Mouse (Mus musculus): ENCODE measurements around the gene Fam118b. TPM values are rescaled to one million over a fixed set of nuclear protein-coding genes. Genes with fewer than 3 reads are reported as not detected.

Fam118b gene
- total and polyA plus RNA-seq, 2 experiments from 2014 or later, result 18.5 to 34.6 TPM

- TF ChIP-seq CTCF (IDR thresholded peaks at IDR 0.05; ENCODE audit: low read depth), result no peak
- no peak overlapping the region for H3K4me2 ChIP-seq (ENCODE audit: low read depth, low read length)
- no peak overlapping the region for H3K4me3 ChIP-seq (ENCODE audit: low read length)
- H3K27ac ChIP-seq, result no peak overlapping the region
- no peaks in the 10 kb centered on the region; the same call in 1 of the 2 replicates for H3K27me3 ChIP-seq (ENCODE audit: insufficient read depth, low read length)
- ATAC-seq (no peak), DNase-seq (ENCODE audit: low spot score) (no peak)
- H3K36me3 ChIP-seq (ENCODE audit: insufficient read depth, low read length), result peaks cover 11% of the 10 kb centered on the region
- WGBS, result 89% methylated on average over 3 of the region's 3 CpGs
- H3K9me3 ChIP-seq (ENCODE audit: low read length), result no peaks in the 10 kb centered on the region
- H3K9ac ChIP-seq (replicated peaks; ENCODE audit: low read length), result no peak overlapping the region
- no peaks in the 10 kb centered on the region for H3K4me1 ChIP-seq (ENCODE audit: insufficient read depth, low read length)
These were observed 10.3 kb upstream of the Fam118b start for GRCm38 (mm10) chr9:35277855-35278365.

- peaks cover 6% of the 10 kb centered on the region; the same call in 1 of the 2 replicates for H3K4me1 ChIP-seq (ENCODE audit: insufficient read depth, low read length)
- WGBS, result 2% methylated on average over 21 of the region's 21 CpGs
- peak overlapping the region; percentile 79 for H3K4me3 ChIP-seq (ENCODE audit: low read length)
- peak overlapping the region; percentile 80 for H3K4me2 ChIP-seq (ENCODE audit: low read depth, low read length)
- no peak for TF ChIP-seq CTCF (IDR thresholded peaks at IDR 0.05; ENCODE audit: low read depth)
- ATAC-seq, result peak; percentile 57
- peaks cover 8% of the 10 kb centered on the region; the same call in 1 of the 2 replicates for H3K36me3 ChIP-seq (ENCODE audit: insufficient read depth, low read length)
- no peaks in the 10 kb centered on the region for H3K9me3 ChIP-seq (ENCODE audit: low read length)
- peak overlapping the region; percentile 80 for H3K27ac ChIP-seq
- H3K27me3 ChIP-seq (ENCODE audit: insufficient read depth, low read length), result no peaks in the 10 kb centered on the region
- H3K9ac ChIP-seq (replicated peaks; ENCODE audit: low read length), result peak overlapping the region; percentile 62
- DNase-seq (ENCODE audit: low spot score), result peak; percentile 17
These were observed 541 bp upstream of the Fam118b start for GRCm38 (mm10) chr9:35267976-35268715.

- Histone ChIP-seq H3K27me3 (ENCODE audit: insufficient read depth, low read length) (no peaks in the 10 kb centered on the region), H3K27ac (no peak overlapping the region), H3K36me3 (ENCODE audit: insufficient read depth, low read length) (no peaks in the 10 kb centered on the region), H3K4me1 (ENCODE audit: insufficient read depth, low read length) (peaks cover 6% of the 10 kb centered on the region; the same call in 1 of the 2 replicates), H3K9me3 (ENCODE audit: low read length) (no peaks in the 10 kb centered on the region), H3K9ac (replicated peaks; ENCODE audit: low read length) (no peak overlapping the region), H3K4me3 (ENCODE audit: low read length) (no peak overlapping the region), H3K4me2 (ENCODE audit: low read depth, low read length) (no peak overlapping the region)
- no peak for TF ChIP-seq CTCF (IDR thresholded peaks at IDR 0.05; ENCODE audit: low read depth)
- DNase-seq (ENCODE audit: low spot score) (no peak), ATAC-seq (no peak)
- WGBS, result 89% methylated on average over 3 of the region's 3 CpGs
These were observed 3.1 kb downstream of the Fam118b start for GRCm38 (mm10) chr9:35264509-35264908.

- no peak overlapping the region for H3K4me2 ChIP-seq (ENCODE audit: low read depth, low read length)
- H3K27ac ChIP-seq, result no peak overlapping the region
- DNase-seq (ENCODE audit: low spot score) (no peak), ATAC-seq (no peak)
- no peaks in the 10 kb centered on the region for H3K27me3 ChIP-seq (ENCODE audit: insufficient read depth, low read length)
- no peak overlapping the region for H3K9ac ChIP-seq (replicated peaks; ENCODE audit: low read length)
- 88% methylated on average over 2 of the region's 2 CpGs for WGBS
- no peaks in the 10 kb centered on the region for H3K36me3 ChIP-seq (ENCODE audit: insufficient read depth, low read length)
- no peaks in the 10 kb centered on the region for H3K9me3 ChIP-seq (ENCODE audit: low read length)
- TF ChIP-seq CTCF (IDR thresholded peaks at IDR 0.05; ENCODE audit: low read depth), result no peak
- H3K4me1 ChIP-seq (ENCODE audit: insufficient read depth, low read length), result peaks cover 5% of the 10 kb centered on the region; the same call in 1 of the 2 replicates
- H3K4me3 ChIP-seq (ENCODE audit: low read length), result no peak overlapping the region
These were observed 4.2 kb downstream of the Fam118b start for GRCm38 (mm10) chr9:35263431-35263830.

GRCm38 (mm10) chr9:35262418-35262817 is 5.2 kb downstream of the Fam118b start:
- no peak overlapping the region for H3K4me2 ChIP-seq (ENCODE audit: low read depth, low read length)
- ATAC-seq, result no peak
- TF ChIP-seq CTCF (IDR thresholded peaks at IDR 0.05; ENCODE audit: low read depth), result no peak
- no peak overlapping the region for H3K9ac ChIP-seq (replicated peaks; ENCODE audit: low read length)
- 91% methylated on average over 4 of the region's 4 CpGs for WGBS
- DNase-seq (ENCODE audit: low spot score), result no peak
- H3K9me3 ChIP-seq (ENCODE audit: low read length), result no peaks in the 10 kb centered on the region
- no peak overlapping the region for H3K27ac ChIP-seq
- no peak overlapping the region for H3K4me3 ChIP-seq (ENCODE audit: low read length)
- H3K27me3 ChIP-seq (ENCODE audit: insufficient read depth, low read length), result no peaks in the 10 kb centered on the region
- no peaks in the 10 kb centered on the region for H3K4me1 ChIP-seq (ENCODE audit: insufficient read depth, low read length)
- H3K36me3 ChIP-seq (ENCODE audit: insufficient read depth, low read length), result no peaks in the 10 kb centered on the region

GRCm38 (mm10) chr9:35257365-35257764 is 10.2 kb downstream of the Fam118b start:
- DNase-seq (ENCODE audit: low spot score) (no peak), ATAC-seq (no peak)
- H3K4me3 ChIP-seq (ENCODE audit: low read length), result no peak overlapping the region
- H3K4me2 ChIP-seq (ENCODE audit: low read depth, low read length), result no peak overlapping the region
- H3K9me3 ChIP-seq (ENCODE audit: low read length), result no peaks in the 10 kb centered on the region
- no peak overlapping the region for H3K27ac ChIP-seq
- no peaks in the 10 kb centered on the region for H3K27me3 ChIP-seq (ENCODE audit: insufficient read depth, low read length)
- TF ChIP-seq CTCF (IDR thresholded peaks at IDR 0.05; ENCODE audit: low read depth), result no peak
- no peak overlapping the region for H3K9ac ChIP-seq (replicated peaks; ENCODE audit: low read length)
- no peaks in the 10 kb centered on the region for H3K4me1 ChIP-seq (ENCODE audit: insufficient read depth, low read length)
- no peaks in the 10 kb centered on the region for H3K36me3 ChIP-seq (ENCODE audit: insufficient read depth, low read length)
- 95% methylated on average over 7 of the region's 7 CpGs for WGBS

- TF ChIP-seq CTCF (IDR thresholded peaks at IDR 0.05; ENCODE audit: low read depth), result no peak
- Histone ChIP-seq H3K4me2 (ENCODE audit: low read depth, low read length) (no peak overlapping the region), H3K4me3 (ENCODE audit: low read length) (no peak overlapping the region), H3K4me1 (ENCODE audit: insufficient read depth, low read length) (no peaks in the 10 kb centered on the region), H3K27ac (no peak overlapping the region), H3K9ac (replicated peaks; ENCODE audit: low read length) (no peak overlapping the region), H3K9me3 (ENCODE audit: low read length) (no peaks in the 10 kb centered on the region), H3K27me3 (ENCODE audit: insufficient read depth, low read length) (no peaks in the 10 kb centered on the region), H3K36me3 (ENCODE audit: insufficient read depth, low read length) (no peaks in the 10 kb centered on the region)
- ATAC-seq, result no peak
- no peak for DNase-seq (ENCODE audit: low spot score)
These were observed 18.1 kb downstream of the Fam118b start for GRCm38 (mm10) chr9:35249476-35249875.

All from hindbrain, postnatal 0 days (tissue).